Mouse (Mus musculus): ENCODE measurements around the gene Prune2. TPM values are rescaled to one million over a fixed set of nuclear protein-coding genes. Genes with fewer than 3 reads are reported as not detected.

The Prune2 gene
- polyA plus RNA-seq, 1 experiment from 2014 or later = 3.1 TPM

DNA sequence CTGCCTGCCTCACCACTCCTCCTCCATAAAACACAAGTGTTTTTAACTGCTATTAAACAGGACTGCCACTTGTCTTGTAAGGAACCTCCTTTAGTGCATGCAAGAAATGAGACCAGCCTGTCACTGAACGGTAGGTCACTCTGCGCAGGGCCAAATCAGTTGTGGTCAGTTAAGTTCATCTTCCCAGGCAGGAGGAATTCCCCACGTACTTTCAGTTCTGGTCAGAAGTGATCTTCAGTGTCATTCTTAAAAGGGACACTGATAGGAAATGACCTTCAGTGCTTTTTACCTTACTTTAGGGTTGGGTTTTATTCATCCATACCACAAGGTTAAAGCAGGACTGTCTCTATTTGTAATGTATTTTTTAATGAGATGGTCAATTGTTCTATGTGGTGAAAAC is 262.3 kb downstream of the Prune2 start:
- Histone ChIP-seq H3K9ac (no peak overlapping the region), H3K4me2 (replicated peaks) (no peak overlapping the region), H3K9me3 (no peaks in the 10 kb centered on the region), H3K27me3 (no peaks in the 10 kb centered on the region), H3K36me3 (no peaks in the 10 kb centered on the region), H3K27ac (no peak overlapping the region), H3K4me1 (no peaks in the 10 kb centered on the region), H3K4me3 (no peak overlapping the region)
- ATAC-seq (ENCODE audit: insufficient number of reproducible peaks, insufficient read depth, low FRiP score, low TSS enrichment) = no peak
- 88% methylated on average over 3 of the region's 3 CpGs for WGBS

DNA sequence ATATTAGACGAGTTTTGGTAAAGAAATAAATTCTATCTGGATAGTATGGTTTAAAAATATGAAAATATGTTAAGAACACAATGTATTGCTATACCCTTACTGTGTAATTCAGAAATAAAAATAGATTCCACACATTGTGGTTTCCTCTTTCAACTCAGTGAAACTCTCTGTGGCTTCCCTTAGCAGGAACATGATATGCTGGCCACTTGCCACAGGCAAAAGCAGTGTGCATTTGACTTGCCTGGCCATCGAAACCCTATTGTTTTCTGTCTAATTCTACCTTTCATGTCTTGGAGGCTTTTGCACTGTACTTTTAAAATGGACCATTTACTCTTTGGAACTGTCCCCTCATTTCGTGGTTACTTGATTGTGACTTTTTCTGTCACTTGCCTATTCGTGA is 267.9 kb downstream of the Prune2 start:
- ATAC-seq (ENCODE audit: insufficient number of reproducible peaks, insufficient read depth, low FRiP score, low TSS enrichment) = no peak
- Histone ChIP-seq H3K4me1 (no peaks in the 10 kb centered on the region), H3K9ac (no peak overlapping the region), H3K4me2 (replicated peaks) (no peak overlapping the region), H3K27me3 (no peaks in the 10 kb centered on the region), H3K9me3 (no peaks in the 10 kb centered on the region), H3K27ac (no peak overlapping the region), H3K36me3 (no peaks in the 10 kb centered on the region), H3K4me3 (no peak overlapping the region)
- WGBS = 64% methylated on average over 4 of the region's 4 CpGs

DNA sequence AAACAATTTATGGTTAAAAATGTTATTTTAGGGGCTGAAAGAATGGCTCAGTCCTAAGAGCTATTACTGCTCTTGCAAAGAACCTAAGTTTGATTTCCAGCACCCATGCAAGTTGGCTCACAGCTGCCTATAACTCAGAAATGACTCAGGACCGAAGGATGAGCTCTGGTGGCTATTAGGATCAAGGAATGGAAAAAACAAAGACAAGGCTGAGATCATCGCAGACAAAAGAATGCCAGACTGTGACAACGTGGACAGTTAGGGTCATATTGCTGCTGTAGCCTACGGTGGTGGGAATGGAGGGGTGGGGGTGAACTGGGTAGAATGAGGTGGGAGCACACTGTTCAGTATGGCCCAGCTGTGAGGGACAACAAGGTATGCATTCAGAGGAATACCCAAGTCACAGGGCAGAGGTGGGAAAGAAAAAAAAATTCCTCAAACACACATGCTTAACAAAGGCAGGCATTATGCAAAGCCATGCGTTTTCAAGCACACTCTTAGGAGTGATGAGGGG is 269.7 kb downstream of the Prune2 start:
- 56% methylated on average over 5 of the region's 5 CpGs for WGBS
- no peaks in the 10 kb centered on the region for H3K4me1 ChIP-seq
- no peaks in the 10 kb centered on the region for H3K27me3 ChIP-seq
- no peak overlapping the region for H3K4me3 ChIP-seq
- H3K36me3 ChIP-seq = no peaks in the 10 kb centered on the region
- H3K9ac ChIP-seq = no peak overlapping the region
- H3K27ac ChIP-seq = no peak overlapping the region
- no peak overlapping the region for H3K4me2 ChIP-seq (replicated peaks)
- no peaks in the 10 kb centered on the region for H3K9me3 ChIP-seq
- no peak for ATAC-seq (ENCODE audit: insufficient number of reproducible peaks, insufficient read depth, low FRiP score, low TSS enrichment)

DNA sequence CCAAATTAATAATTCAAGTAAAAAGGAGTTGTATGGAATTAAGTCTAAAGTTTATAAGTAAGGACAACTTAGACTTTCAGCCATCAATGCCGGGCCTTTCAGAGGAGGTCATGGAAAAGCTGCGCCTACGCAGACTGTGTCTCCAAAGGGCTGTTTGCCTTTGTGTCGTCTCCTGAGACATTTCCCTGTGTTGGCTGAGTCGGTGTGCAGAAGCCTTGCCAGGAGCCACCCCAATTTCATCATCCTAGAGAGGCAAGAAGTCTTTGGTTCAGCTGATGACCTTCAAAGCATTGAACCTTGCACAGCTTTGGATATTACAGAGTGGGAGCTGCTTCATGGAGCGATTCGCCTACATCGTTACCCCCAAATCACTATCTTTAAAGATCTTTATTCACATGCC is 270.2 kb downstream of the Prune2 start:
- H3K36me3 ChIP-seq = no peaks in the 10 kb centered on the region
- H3K4me2 ChIP-seq (replicated peaks) = no peak overlapping the region
- ATAC-seq (ENCODE audit: insufficient number of reproducible peaks, insufficient read depth, low FRiP score, low TSS enrichment) = no peak
- no peak overlapping the region for H3K9ac ChIP-seq
- 89% methylated on average over 8 of the region's 8 CpGs for WGBS
- H3K9me3 ChIP-seq = no peaks in the 10 kb centered on the region
- no peak overlapping the region for H3K27ac ChIP-seq
- H3K27me3 ChIP-seq = no peaks in the 10 kb centered on the region
- H3K4me1 ChIP-seq = no peaks in the 10 kb centered on the region
- no peak overlapping the region for H3K4me3 ChIP-seq

DNA sequence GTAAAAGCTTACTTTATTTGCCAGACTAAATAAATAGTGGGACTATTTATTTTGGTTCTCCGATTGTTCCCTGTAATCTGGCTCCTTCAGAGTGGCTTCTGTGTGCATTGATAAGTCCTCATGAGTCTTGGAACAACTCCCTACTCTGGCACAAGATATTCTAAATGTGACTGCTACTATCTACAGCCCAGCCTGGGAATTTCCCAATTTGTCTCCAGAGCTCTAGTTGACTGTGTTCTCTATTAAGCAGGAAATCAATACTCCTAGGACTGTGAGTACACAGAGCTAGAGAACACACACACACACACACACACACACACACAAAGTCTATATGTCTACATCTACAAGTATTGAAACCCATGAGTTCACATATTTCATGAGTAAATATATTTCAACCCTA is 274.1 kb downstream of the Prune2 start:
- Histone ChIP-seq H3K4me3 (no peak overlapping the region), H3K9ac (no peak overlapping the region), H3K36me3 (no peaks in the 10 kb centered on the region), H3K27me3 (no peaks in the 10 kb centered on the region), H3K9me3 (no peaks in the 10 kb centered on the region), H3K4me2 (replicated peaks) (no peak overlapping the region), H3K4me1 (no peaks in the 10 kb centered on the region), H3K27ac (no peak overlapping the region)
- WGBS = 84% methylated on average over 1 of the region's 1 CpGs
- no peak for ATAC-seq (ENCODE audit: insufficient number of reproducible peaks, insufficient read depth, low FRiP score, low TSS enrichment)

DNA sequence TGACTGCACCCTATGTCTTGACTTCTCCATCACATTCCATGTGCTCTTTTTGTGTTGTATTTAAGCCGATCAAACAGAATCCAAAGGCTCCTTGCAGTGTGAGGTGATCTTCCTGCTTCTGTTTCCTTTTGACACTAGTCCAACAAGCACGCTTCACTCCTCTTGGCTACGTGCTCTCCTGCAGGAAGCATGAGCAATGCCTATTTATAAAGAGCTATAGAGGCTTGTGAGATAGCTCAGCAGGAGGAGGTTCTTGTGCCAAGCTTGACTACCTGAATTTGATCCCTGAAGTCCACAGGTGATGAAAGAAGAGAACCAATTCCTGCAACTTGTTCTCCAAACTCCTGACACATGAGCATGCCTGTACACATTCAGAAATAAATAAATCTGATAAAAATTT is 282.6 kb downstream of the Prune2 start:
- WGBS = 89% methylated on average over 3 of the region's 3 CpGs
- H3K9ac ChIP-seq = no peak overlapping the region
- no peak overlapping the region for H3K4me3 ChIP-seq
- no peak overlapping the region for H3K4me2 ChIP-seq (replicated peaks)
- no peaks in the 10 kb centered on the region for H3K4me1 ChIP-seq
- H3K9me3 ChIP-seq = 0 out of 2 replicates have a peak, but pooled peaks cover 3% of the 10 kb centered on the region
- ATAC-seq (ENCODE audit: insufficient number of reproducible peaks, insufficient read depth, low FRiP score, low TSS enrichment) = no peak
- H3K36me3 ChIP-seq = no peaks in the 10 kb centered on the region
- H3K27ac ChIP-seq = no peak overlapping the region
- H3K27me3 ChIP-seq = no peaks in the 10 kb centered on the region

DNA sequence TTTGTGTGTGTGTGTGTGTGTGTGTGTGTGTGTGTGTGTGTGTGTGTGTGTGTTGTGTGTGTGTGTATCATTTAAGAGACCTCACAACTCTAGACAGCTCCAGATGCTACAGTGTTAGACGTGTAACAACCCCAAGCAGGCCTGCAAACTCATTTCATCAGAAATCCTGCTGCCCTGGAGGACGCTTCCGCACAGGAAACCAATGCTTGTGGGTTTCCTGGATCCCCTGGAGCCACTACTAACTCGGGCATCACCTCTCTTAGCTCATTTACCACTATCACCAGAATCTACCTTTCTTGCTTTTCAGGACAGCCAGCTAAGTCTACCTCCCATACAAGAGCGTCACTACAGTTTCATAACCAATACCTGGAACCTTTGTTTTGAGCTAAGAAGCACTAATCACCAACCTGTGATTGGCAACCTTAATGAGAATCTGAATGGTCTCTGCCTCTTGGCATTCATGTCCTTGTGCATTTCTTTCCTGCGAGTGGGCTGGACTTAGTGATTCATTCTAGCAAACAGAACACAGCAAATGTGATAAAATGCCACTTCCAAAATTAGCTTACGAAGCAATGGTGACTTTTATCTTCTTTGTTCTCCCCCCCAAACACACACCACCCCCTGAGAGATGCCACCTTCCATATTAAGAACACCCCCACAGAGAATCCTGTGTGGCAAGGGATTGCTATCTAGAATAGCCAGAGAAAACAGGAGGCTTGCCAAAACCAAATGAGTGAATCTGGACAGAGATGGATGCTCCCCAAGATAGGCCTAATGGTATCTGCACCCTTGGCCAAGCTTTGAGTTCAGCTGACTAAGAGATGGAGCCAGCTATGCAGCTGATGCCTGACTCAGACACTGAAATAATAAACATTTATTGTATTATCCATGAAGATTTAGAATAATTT is 284.5 kb downstream of the Prune2 start:
- Histone ChIP-seq H3K9ac (no peak overlapping the region), H3K27ac (no peak overlapping the region), H3K4me3 (no peak overlapping the region), H3K27me3 (no peaks in the 10 kb centered on the region), H3K36me3 (no peaks in the 10 kb centered on the region), H3K9me3 (0 out of 2 replicates have a peak, but pooled peaks cover 3% of the 10 kb centered on the region), H3K4me2 (replicated peaks) (no peak overlapping the region), H3K4me1 (no peaks in the 10 kb centered on the region)
- 83% methylated on average over 7 of the region's 7 CpGs for WGBS
- no peak for ATAC-seq (ENCODE audit: insufficient number of reproducible peaks, insufficient read depth, low FRiP score, low TSS enrichment)

DNA sequence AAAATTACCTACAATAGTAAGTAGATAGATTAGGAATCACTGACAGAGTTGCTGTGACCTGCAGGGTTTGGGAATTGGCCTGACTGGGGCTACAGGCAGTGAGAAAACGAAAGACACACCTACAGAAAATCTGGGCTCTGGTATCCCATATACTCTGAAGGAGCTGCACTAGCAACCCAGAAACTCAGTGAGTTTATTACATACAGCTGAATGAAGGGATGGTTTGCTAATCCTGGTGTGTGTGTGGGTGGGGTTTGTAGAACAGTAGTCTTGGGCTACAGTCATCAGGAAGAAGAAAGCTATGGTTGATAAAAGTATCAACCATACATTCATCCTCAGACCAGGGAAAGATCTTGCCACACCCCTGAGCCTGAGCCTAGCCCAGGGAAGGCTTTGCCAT is 285.3 kb downstream of the Prune2 start:
- Histone ChIP-seq H3K4me3 (no peak overlapping the region), H3K27me3 (no peaks in the 10 kb centered on the region), H3K36me3 (no peaks in the 10 kb centered on the region), H3K4me1 (no peaks in the 10 kb centered on the region), H3K27ac (no peak overlapping the region), H3K4me2 (replicated peaks) (no peak overlapping the region), H3K9ac (no peak overlapping the region), H3K9me3 (0 out of 2 replicates have a peak, but pooled peaks cover 3% of the 10 kb centered on the region)
- no peak for ATAC-seq (ENCODE audit: insufficient number of reproducible peaks, insufficient read depth, low FRiP score, low TSS enrichment)
- WGBS = 91% methylated on average over 1 of the region's 1 CpGs

DNA sequence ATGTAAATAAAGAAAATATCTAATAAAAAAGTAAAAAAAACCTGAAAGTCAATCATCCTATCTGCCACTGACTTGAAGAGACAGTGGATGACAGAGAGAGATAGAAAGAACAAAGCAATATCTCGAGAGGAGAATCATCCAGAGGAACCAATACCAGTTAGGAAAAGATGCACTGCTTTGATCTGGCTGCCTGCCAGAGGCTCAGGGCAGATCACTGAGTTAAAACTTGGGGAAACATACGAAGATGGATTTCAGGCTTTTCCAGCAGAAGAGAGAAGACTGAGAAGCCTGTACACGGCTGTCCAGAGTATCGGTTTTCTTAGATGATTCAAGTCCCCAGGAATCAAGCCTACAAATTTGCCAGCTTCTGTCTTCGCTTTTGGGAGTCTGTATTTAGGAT is 287.0 kb downstream of the Prune2 start:
- ATAC-seq (ENCODE audit: insufficient number of reproducible peaks, insufficient read depth, low FRiP score, low TSS enrichment) = no peak
- Histone ChIP-seq H3K27me3 (no peaks in the 10 kb centered on the region), H3K9ac (no peak overlapping the region), H3K4me3 (no peak overlapping the region), H3K4me1 (no peaks in the 10 kb centered on the region), H3K9me3 (0 out of 2 replicates have a peak, but pooled peaks cover 3% of the 10 kb centered on the region), H3K4me2 (replicated peaks) (no peak overlapping the region), H3K27ac (no peak overlapping the region), H3K36me3 (no peaks in the 10 kb centered on the region)
- 70% methylated on average over 5 of the region's 5 CpGs for WGBS

DNA sequence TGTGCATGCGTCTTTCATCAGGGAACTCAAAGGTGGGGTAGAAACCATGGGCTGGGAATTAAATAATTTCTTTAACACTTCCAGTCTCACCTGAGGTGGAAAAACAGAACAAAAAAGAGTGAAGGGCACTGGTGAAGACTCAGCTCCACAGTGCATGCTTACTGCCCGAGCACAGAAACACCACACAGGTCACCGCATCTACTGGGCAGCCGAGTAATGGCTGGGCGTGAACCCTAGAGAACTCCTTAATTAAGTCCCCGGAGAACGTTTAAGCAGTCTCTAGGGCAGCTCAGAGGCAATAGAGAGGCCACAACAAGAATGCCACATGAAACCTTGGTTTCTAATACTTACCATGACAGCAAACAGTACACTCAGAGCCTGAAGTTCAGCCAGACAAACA is 288.6 kb downstream of the Prune2 start:
- WGBS = 68% methylated on average over 7 of the region's 7 CpGs
- Histone ChIP-seq H3K4me1 (no peaks in the 10 kb centered on the region), H3K27me3 (no peaks in the 10 kb centered on the region), H3K9ac (no peak overlapping the region), H3K4me2 (replicated peaks) (no peak overlapping the region), H3K4me3 (no peak overlapping the region), H3K9me3 (0 out of 2 replicates have a peak, but pooled peaks cover 3% of the 10 kb centered on the region), H3K36me3 (no peaks in the 10 kb centered on the region), H3K27ac (no peak overlapping the region)
- ATAC-seq (ENCODE audit: insufficient number of reproducible peaks, insufficient read depth, low FRiP score, low TSS enrichment) = no peak

DNA sequence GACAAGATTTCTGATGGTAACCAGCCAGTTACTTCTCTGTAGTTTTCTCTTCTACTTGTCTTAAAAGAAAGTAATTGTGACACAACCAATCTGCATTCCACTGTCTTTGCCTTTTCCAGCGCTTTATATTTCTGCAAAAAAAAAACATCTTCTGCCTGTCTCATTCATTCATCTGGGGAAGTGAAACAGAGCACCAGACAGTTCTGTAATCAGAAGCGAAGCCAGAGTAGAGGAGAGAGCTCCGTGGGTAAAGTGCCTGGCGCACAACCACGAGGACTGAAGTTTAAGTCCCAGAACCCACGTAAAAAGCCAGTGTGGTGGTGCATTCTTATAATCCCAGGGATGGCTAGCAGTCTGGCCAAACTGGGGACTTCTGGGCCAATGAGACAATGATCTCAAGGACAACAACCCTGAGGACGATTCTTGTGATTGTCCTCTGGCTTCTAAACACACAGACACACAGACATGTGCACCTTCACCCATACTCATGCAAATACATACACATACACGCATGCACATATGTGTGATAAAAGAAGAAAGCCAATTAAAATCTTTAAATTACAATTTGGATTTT is 291.5 kb downstream of the Prune2 start:
- Histone ChIP-seq H3K9me3 (no peaks in the 10 kb centered on the region), H3K9ac (no peak overlapping the region), H3K36me3 (no peaks in the 10 kb centered on the region), H3K4me3 (no peak overlapping the region), H3K27ac (no peak overlapping the region), H3K4me2 (replicated peaks) (no peak overlapping the region), H3K27me3 (no peaks in the 10 kb centered on the region), H3K4me1 (no peaks in the 10 kb centered on the region)
- 83% methylated on average over 8 of the region's 8 CpGs for WGBS
- no peak for ATAC-seq (ENCODE audit: insufficient number of reproducible peaks, insufficient read depth, low FRiP score, low TSS enrichment)

DNA sequence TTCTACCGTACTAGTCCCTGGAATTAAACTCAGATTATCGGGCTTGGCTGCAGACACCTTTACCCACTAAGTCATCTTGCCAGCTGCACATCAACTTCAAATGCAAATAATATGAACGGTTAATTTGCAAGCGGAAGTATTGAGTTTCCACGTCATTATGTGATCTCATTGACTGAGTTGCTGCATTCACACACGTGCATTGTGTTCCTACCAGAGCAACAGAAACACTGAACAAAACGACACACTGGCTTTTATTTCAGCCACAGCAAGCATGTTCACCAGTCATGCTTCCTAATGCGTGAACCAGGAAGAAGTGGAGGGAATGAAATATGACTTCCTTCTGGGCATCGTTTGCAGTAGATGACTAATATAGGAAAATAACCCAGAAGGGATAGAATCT is 293.8 kb downstream of the Prune2 start:
- ATAC-seq (ENCODE audit: insufficient number of reproducible peaks, insufficient read depth, low FRiP score, low TSS enrichment) = no peak
- Histone ChIP-seq H3K9me3 (no peaks in the 10 kb centered on the region), H3K27ac (no peak overlapping the region), H3K9ac (no peak overlapping the region), H3K4me1 (no peaks in the 10 kb centered on the region), H3K4me3 (no peak overlapping the region), H3K36me3 (no peaks in the 10 kb centered on the region), H3K27me3 (no peaks in the 10 kb centered on the region), H3K4me2 (replicated peaks) (no peak overlapping the region)
- 81% methylated on average over 9 of the region's 9 CpGs for WGBS

Measured in embryonic facial prominence, embryonic 12.5 days (tissue).